Mouse (Mus musculus) brown adipose tissue, adult 24 weeks (tissue): ENCODE measurements around the gene Arntl. TPM values are rescaled to one million over a fixed set of nuclear protein-coding genes. Genes with fewer than 3 reads are reported as not detected.

ENCODE experiments used
- H3K27ac ChIP-seq: fragments of 200-500 bp; replicated peaks from 2 replicates; pipeline ENCODE4 v1.5.1; 2012; ENCODE audit warnings: low read depth, mild to moderate bottlenecking, low read length
- H3K4me1 ChIP-seq: fragments of 200-500 bp; 2 replicates; pipeline ENCODE4 v1.6.1; 2012; ENCODE audit warnings: low read length, mixed read lengths; ENCODE audit not compliant: control insufficient read depth, insufficient read depth, insufficient read length
- H3K4me3 ChIP-seq: fragments of 200-500 bp; 2 replicates; pipeline ENCODE4 v1.5.1; 2012; ENCODE audit warnings: low read depth, mild to moderate bottlenecking, low read length, moderate library complexity; ENCODE audit not compliant: insufficient read depth
- polyA plus RNA-seq: library from polyadenylated mRNA; stranded (reverse); fragments of >200 nt; gene quantifications from 2 replicates; pipeline ENCODE4 v1.2.4, GENCODE M21; 2012; ENCODE audit not compliant: missing spikeins, insufficient read depth, insufficient read length

The Arntl gene
- polyA plus RNA-seq, 1 experiment = 5.0 TPM

DNA sequence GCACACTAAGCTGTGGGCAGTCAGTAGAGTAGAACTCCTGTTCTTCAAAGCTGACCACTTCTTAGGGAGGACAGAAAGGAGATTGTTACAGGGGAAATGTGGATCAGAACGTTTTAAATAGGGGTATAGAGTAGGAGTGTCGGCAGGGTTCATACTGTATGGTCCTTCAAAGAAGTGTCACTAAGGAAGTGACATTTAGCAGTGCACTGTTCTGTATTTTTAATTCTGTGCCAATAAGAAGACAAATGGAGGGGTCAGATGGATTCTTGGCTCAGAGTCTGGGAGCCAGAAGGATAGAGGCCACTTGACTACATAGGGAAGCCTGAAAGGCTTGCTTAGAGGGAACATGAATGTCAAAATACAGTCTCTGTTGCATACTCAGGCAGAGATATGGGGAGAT is 70.0 kb downstream of the Arntl start:
- no peak overlapping the region for H3K4me3 ChIP-seq
- no peak overlapping the region for H3K27ac ChIP-seq
- no peaks in the 10 kb centered on the region for H3K4me1 ChIP-seq

- H3K4me1 ChIP-seq = no peaks in the 10 kb centered on the region
- H3K27ac ChIP-seq = no peak overlapping the region
- no peak overlapping the region for H3K4me3 ChIP-seq
Measured at GRCm38 (mm10) chr7:113278493-113278892, 71.2 kb downstream of the Arntl start.

DNA sequence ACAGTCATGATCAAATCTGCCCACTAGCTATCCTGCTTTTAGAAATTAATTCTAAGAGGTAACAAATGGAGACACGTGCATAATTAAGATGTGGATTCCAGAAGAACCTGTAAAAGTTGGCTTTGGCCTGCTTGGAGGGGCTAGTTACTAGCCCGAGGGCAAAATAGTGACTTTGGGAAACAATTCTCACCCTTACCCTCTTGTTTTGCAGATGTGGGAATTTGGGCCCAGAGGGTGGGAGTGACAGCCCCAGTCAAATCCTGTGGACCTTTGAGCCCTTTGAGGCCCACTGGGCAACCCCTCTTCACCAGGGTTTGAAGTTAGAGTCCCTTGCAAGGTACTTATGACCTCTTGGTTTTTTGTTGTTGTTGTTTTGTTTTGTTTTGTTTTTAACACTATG is 72.0 kb downstream of the Arntl start:
- no peaks in the 10 kb centered on the region for H3K4me1 ChIP-seq
- no peak overlapping the region for H3K4me3 ChIP-seq
- no peak overlapping the region for H3K27ac ChIP-seq

- H3K27ac ChIP-seq = no peak overlapping the region
- no peak overlapping the region for H3K4me3 ChIP-seq
- no peaks in the 10 kb centered on the region for H3K4me1 ChIP-seq
Measured at GRCm38 (mm10) chr7:113285405-113285804, 78.1 kb downstream of the Arntl start.

DNA sequence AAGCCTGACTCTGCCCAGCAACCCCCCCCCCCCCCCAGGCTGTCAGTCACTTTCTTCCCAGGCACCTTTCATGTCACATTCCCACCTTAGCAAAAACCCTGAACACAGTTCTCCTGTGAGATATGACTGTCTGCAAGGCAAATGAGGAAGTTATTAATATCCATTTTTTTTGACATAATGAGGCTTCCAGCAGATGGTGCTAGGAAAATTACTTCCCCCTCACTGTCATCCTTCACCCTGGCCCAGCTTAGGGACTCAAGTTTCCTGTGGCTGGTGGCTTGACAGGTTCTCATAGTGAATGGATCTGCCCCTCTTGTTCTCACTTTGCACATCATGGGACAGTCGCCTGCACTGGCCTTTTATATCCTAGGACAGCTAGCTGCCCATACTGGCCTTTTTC is 81.9 kb downstream of the Arntl start:
- H3K4me1 ChIP-seq = no peaks in the 10 kb centered on the region
- H3K4me3 ChIP-seq = no peak overlapping the region
- H3K27ac ChIP-seq = no peak overlapping the region

- H3K27ac ChIP-seq = no peak overlapping the region
- no peak overlapping the region for H3K4me3 ChIP-seq
- H3K4me1 ChIP-seq = no peaks in the 10 kb centered on the region
Measured at GRCm38 (mm10) chr7:113291741-113292140, 84.5 kb downstream of the Arntl start.

DNA sequence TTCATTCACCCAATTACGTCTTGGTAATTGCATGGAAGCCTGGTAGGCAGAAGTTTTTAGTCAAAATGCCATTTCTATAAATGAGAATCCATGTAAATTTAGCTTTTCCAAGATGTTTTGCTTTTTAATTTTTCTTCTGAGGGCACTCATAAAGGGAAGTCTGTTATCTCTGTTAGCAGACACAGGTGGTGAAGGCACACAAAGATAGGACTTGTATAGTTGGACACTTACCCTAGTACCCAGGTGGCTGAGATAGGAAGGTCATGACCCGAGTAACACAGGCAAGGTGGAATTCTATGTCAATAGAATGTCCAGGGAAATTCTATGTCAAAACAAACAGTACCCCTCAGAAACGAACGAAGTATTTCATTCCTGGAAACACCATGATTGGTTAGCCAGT is 84.9 kb downstream of the Arntl start:
- H3K27ac ChIP-seq = no peak overlapping the region
- H3K4me1 ChIP-seq = no peaks in the 10 kb centered on the region
- no peak overlapping the region for H3K4me3 ChIP-seq

DNA sequence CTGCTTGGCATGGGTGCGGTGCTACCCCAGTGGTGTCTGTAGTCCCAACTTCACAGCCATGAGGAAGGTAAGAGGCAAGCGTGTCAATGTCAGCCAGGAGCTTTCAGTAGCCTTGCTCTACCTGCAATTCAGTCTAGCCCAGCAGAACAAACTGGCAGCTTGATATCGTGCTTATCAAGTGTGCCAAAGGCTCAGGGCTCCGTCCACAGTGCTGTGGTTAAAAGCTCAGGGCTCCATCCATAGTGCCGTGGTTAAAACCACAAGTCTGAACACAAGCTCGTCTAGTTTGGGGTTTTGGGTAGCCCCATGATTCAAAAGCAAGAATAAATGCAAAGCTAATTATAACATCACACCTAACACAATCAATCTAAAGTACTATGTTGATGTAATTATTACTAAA is 87.3 kb downstream of the Arntl start:
- no peak overlapping the region for H3K27ac ChIP-seq
- H3K4me1 ChIP-seq = no peaks in the 10 kb centered on the region
- no peak overlapping the region for H3K4me3 ChIP-seq

GRCm38 (mm10) chr7:113295077-113295890 is 88.0 kb downstream of the Arntl start:
- Histone ChIP-seq H3K27ac (no peak overlapping the region), H3K4me3 (no peak overlapping the region), H3K4me1 (no peaks in the 10 kb centered on the region)

GRCm38 (mm10) chr7:113297813-113298212 is 90.5 kb downstream of the Arntl start:
- Histone ChIP-seq H3K4me1 (no peaks in the 10 kb centered on the region), H3K27ac (no peak overlapping the region), H3K4me3 (no peak overlapping the region)

GRCm38 (mm10) chr7:113310136-113310535 is 102.9 kb downstream of the Arntl start:
- no peak overlapping the region for H3K4me3 ChIP-seq
- H3K4me1 ChIP-seq = peaks cover 2% of the 10 kb centered on the region; the same call in 1 of the 2 replicates
- peak overlapping the region; percentile 88 for H3K27ac ChIP-seq

- H3K4me1 ChIP-seq = peaks cover 2% of the 10 kb centered on the region; the same call in 1 of the 2 replicates
- H3K4me3 ChIP-seq = no peak overlapping the region
- no peak overlapping the region for H3K27ac ChIP-seq
Measured at GRCm38 (mm10) chr7:113311784-113312183, 104.5 kb downstream of the Arntl start.

- no peak overlapping the region for H3K27ac ChIP-seq
- H3K4me1 ChIP-seq = no peaks in the 10 kb centered on the region
- no peak overlapping the region for H3K4me3 ChIP-seq
Measured at GRCm38 (mm10) chr7:113320128-113320527, 112.9 kb downstream of the Arntl start.

DNA sequence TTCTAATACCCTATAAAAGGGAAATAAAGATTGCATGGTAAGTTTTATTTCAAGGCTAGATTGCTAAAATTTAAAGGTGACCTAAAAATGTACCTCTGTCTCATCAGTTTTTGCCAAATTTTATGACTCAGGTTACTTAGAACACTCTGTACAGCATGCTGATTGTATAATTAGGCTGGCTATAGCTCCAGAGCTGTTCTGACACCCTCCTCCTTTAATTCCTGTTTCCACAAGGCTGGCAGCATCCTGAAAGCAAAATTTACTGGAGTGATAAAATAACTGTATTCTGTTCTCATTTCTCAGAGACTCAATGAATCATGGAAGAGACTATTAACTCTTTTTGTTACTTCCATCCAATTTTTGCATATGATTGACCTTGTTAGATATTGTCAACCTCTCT is 126.8 kb downstream of the Arntl start:
- Histone ChIP-seq H3K27ac (no peak overlapping the region), H3K4me1 (no peaks in the 10 kb centered on the region), H3K4me3 (no peak overlapping the region)

DNA sequence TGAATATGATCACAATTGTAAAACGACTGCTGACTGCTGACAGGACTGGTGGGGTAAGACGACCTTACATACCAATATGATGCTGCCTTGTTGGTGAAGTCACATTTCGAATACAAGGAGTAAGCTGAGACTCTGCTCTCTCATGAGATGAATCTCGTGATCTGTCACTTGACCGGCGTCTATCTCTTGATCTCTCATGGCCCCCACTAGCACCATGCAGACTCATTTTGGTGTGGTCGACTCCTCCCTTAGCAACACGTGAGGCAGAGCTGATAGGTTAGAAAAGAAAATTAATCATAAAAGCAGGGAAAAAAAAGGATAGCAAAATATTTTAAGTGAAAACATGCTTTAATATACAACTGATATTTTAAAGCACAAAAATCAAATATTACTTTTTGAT is 128.0 kb downstream of the Arntl start:
- Histone ChIP-seq H3K4me1 (no peaks in the 10 kb centered on the region), H3K27ac (no peak overlapping the region), H3K4me3 (no peak overlapping the region)

DNA sequence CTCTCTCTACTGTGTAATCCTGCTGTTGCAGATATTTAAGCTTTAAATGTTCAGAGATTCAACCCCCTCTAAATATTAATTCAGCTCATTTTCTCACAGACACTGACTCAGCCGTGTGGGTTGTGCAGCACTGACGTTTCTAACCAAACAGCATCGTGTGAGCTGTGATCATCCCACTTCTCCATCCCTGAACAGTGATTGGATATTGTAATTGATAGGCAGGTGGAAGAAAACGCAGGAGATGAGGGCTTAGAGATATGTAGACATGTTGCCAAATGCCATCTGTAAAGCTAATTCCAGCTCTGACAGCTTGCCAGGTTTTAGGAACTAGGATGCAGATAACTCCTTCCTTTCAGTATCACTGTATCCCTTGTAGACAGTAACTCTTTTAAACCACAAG is 140.0 kb downstream of the Arntl start:
- H3K4me1 ChIP-seq = no peaks in the 10 kb centered on the region
- no peak overlapping the region for H3K27ac ChIP-seq
- H3K4me3 ChIP-seq = no peak overlapping the region
